Mouse (Mus musculus): ENCODE measurements at regions not wholly inside any gene's neighbourhood (a gene's known extent, or its start where the extent isn't known, plus 50 kb on each side); places are given as distances from the start of the nearest gene placed in this dataset.

- no peak for TF ChIP-seq CTCF (IDR thresholded peaks at IDR 0.05)
- TF ChIP-seq EP300 (IDR thresholded peaks at IDR 0.05): no peak
Observed at GRCm38 (mm10) chr11:32892496-32892895, 68.1 kb upstream of the Smim23 start.

All from lung, postnatal 0 days (tissue).